Mouse (Mus musculus) stomach, embryonic 14.5 days (tissue): Measurements from ENCODE around the gene Abhd2. TPM values are rescaled to one million over a fixed set of nuclear protein-coding genes. Genes with fewer than 3 reads are reported as not detected.

Source experiments
- ATAC-seq: fragments of 200-750 bp; cut with Nextera tagmentation; 2 replicates; pipeline ENCODE4 v1.8.0; 2017; ENCODE audit warnings: low read depth, moderate TSS enrichment; ENCODE audit not compliant: insufficient number of reproducible peaks, insufficient read depth, low FRiP score
- H3K27ac ChIP-seq: fragments of 300-500 bp; sonication (generic); 2 replicates; pipeline ENCODE4 v1.5.1; 2014; ENCODE audit warnings: mild to moderate bottlenecking, low read length, moderate library complexity, mixed read lengths
- H3K27me3 ChIP-seq: fragments of 300-500 bp; sonication (generic); 2 replicates; pipeline ENCODE4 v1.6.1; 2014; ENCODE audit warnings: low read length, control low read depth, mixed read lengths; ENCODE audit not compliant: control insufficient read depth, insufficient read depth
- H3K36me3 ChIP-seq: fragments of 300-500 bp; sonication (generic); 2 replicates; pipeline ENCODE4 v1.6.1; 2014; ENCODE audit warnings: mild to moderate bottlenecking, control low read depth, low read length, moderate library complexity, mixed read lengths; ENCODE audit not compliant: control insufficient read depth, insufficient read depth
- H3K4me1 ChIP-seq: fragments of 300-500 bp; sonication (generic); 2 replicates; pipeline ENCODE4 v1.6.1; 2014; ENCODE audit warnings: low read length, control low read depth, mixed read lengths; ENCODE audit not compliant: control insufficient read depth, insufficient read depth
- H3K4me2 ChIP-seq: fragments of 300-500 bp; sonication (generic); replicated peaks from 2 replicates; pipeline ENCODE4 v1.6.1; 2014; ENCODE audit warnings: low read depth, low read length, control low read depth
- H3K4me3 ChIP-seq: fragments of 300-500 bp; sonication (generic); 2 replicates; pipeline ENCODE4 v1.5.1; 2014; ENCODE audit warnings: low read depth, low read length, control low read depth
- H3K9ac ChIP-seq: fragments of 300-500 bp; sonication (generic); replicated peaks from 2 replicates; pipeline ENCODE4 v1.6.1; 2014; ENCODE audit warnings: low read depth, mild to moderate bottlenecking, control low read depth, low read length, moderate library complexity, mixed read lengths
- H3K9me3 ChIP-seq: fragments of 300-500 bp; sonication (generic); 2 replicates; pipeline ENCODE4 v1.6.1; 2016; ENCODE audit warnings: low read depth, low read length, control low read depth; ENCODE audit not compliant: control insufficient read depth
- whole genome bisulfite sequencing: fragments of 180-500 bp; shearing (Covaris S2); extraction: QIAGEN DNeasy Blood & Tissue Kit; methylation state at CpG from one replicate; pipeline ENCODE4 v1.1.7; 2014; 5-methylcytosine and 5-hydroxymethylcytosine counted together
- polyA plus RNA-seq: library from polyadenylated mRNA; unstranded; fragments of >200 nt; fragmentation: Nextera tagmentation; extraction: Ambion mirVana; gene quantifications from 2 replicates; pipeline ENCODE4 v1.2.1, GENCODE M21; 2014

The Abhd2 gene
- polyA plus RNA-seq, 1 experiment from 2014 or later, result 15.0 TPM

DNA sequence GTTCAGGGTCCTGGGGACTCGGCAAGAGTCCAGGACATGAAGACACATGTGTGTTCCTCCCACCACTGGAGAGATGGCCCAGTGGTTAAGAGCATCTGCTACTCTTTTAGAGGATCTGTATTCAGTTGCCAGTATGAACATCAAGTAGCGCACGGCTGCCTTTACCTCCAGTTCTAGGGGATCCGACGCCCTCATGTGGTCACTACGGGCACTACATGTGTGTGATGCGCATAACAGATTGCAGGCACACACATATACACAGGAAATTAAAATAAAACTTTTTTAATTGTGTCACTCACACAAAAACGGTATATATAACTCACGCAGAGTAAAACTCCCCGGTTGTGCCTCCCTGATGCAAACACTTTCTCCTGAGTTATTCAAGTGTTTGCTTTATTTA is 17.2 kb upstream of the Abhd2 start:
- no peak for ATAC-seq
- WGBS, result 89% methylated on average over 10 of the region's 10 CpGs
- H3K9ac ChIP-seq, result no peak overlapping the region

DNA sequence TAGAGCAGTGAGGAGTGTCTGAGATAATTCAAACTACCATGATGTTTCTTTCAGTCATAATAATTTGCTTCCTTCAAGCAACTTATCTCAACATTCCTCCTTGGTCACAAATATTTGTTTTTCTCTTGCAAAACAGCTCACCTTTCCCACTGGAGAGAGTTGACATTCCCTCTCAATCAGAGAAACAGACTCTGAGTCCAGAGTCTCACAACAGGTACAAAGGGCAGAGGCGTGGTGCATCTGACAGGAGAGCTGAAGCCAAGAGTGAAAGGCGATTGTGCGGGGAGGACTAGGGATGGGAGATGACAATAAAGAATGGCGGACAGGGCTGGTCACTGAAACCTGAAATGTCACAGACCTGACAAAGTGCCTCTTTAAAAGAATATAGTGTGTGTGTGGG is 16.3 kb upstream of the Abhd2 start:
- no peak overlapping the region for H3K9ac ChIP-seq
- no peak overlapping the region for H3K27ac ChIP-seq
- no peaks in the 10 kb centered on the region for H3K9me3 ChIP-seq
- no peaks in the 10 kb centered on the region for H3K4me1 ChIP-seq
- H3K36me3 ChIP-seq, result no peaks in the 10 kb centered on the region
- WGBS, result 65% methylated on average over 4 of the region's 4 CpGs
- no peaks in the 10 kb centered on the region for H3K27me3 ChIP-seq
- no peak for ATAC-seq
- H3K4me3 ChIP-seq, result no peak overlapping the region
- H3K4me2 ChIP-seq, result no peak overlapping the region

More for the DNA sequence above, 17.2 kb upstream of the Abhd2 start:
- Histone ChIP-seq H3K4me1 (no peaks in the 10 kb centered on the region), H3K27me3 (no peaks in the 10 kb centered on the region), H3K4me3 (no peak overlapping the region), H3K27ac (no peak overlapping the region), H3K36me3 (no peaks in the 10 kb centered on the region), H3K4me2 (no peak overlapping the region), H3K9me3 (no peaks in the 10 kb centered on the region)

- no peak overlapping the region for H3K9ac ChIP-seq
- no peaks in the 10 kb centered on the region for H3K36me3 ChIP-seq
- no peaks in the 10 kb centered on the region for H3K4me1 ChIP-seq
- H3K27me3 ChIP-seq, result no peaks in the 10 kb centered on the region
- no peaks in the 10 kb centered on the region for H3K9me3 ChIP-seq
- H3K4me2 ChIP-seq, result no peak overlapping the region
- H3K4me3 ChIP-seq, result no peak overlapping the region
- 73% methylated on average over 10 of the region's 10 CpGs for WGBS
- no peak overlapping the region for H3K27ac ChIP-seq
- no peak for ATAC-seq
Observed at GRCm38 (mm10) chr7:79258981-79259542, 13.9 kb upstream of the Abhd2 start.

DNA sequence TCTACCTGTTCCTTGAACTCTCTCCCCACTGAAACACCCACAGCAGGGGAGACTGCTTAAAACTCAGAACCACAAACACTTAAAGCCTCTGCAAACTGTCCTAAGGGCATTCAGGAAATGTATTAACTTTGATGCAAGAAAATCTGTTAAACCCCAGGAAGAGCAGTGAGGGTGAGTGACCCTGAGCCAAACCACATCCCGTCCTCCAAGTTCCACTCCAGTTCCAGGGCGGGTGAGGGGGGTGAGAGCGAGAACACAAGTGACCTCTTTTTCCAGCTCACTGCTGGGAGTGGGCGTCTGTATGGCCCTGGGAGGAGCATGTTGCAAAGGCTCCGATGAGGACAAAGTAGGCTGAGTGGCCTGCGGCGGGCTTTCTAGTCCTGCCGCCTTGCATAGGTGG is 10.5 kb upstream of the Abhd2 start:
- no peak overlapping the region for H3K27ac ChIP-seq

DNA sequence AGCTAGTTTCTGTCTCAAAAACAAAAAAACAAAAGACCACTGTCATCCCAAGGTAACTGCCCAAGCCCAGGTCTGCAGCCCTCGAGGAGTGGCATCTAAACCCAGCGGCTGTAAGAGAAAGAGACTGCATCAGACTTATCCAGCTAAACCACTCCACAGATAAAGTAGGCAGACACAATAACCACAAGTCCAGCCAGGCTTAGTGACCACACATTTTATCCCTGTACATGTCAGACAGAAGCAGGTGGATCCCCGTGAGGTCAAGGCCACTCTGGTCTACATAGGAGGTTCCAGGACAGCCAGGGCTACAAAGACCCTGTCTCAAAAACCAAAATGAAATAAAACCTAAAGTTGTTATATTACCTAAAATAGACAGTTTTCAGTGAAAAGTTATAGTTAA is 9.2 kb upstream of the Abhd2 start:
- H3K36me3 ChIP-seq, result no peaks in the 10 kb centered on the region

More for the DNA sequence above, 10.5 kb upstream of the Abhd2 start:
- no peak overlapping the region for H3K4me3 ChIP-seq
- 74% methylated on average over 8 of the region's 8 CpGs for WGBS
- H3K4me2 ChIP-seq, result no peak overlapping the region
- no peaks in the 10 kb centered on the region for H3K36me3 ChIP-seq
- ATAC-seq, result no peak
- no peaks in the 10 kb centered on the region for H3K9me3 ChIP-seq
- no peak overlapping the region for H3K9ac ChIP-seq
- no peaks in the 10 kb centered on the region for H3K4me1 ChIP-seq
- H3K27me3 ChIP-seq, result no peaks in the 10 kb centered on the region

DNA sequence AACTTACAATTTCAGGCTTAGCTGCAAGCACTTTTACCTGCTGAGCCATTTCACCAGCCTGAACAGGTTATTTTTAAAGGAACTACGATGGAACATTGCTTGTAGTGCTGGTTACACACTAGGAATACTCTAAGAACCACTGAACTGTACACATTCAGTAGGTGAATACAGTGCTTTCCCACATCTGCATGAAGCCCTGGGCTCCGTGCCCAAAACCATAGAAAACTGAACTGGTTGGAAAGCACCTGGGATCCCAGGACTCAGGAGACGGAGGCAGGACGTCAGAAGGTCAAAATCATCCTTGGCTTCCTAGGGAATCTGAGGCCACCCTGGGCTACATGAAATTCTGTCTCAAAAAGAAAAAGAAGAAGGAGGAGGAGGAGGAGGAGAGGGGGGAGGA is 6.8 kb upstream of the Abhd2 start:
- H3K4me2 ChIP-seq, result no peak overlapping the region
- WGBS, result 62% methylated on average over 4 of the region's 4 CpGs
- H3K27me3 ChIP-seq, result no peaks in the 10 kb centered on the region
- H3K36me3 ChIP-seq, result no peaks in the 10 kb centered on the region
- no peak overlapping the region for H3K9ac ChIP-seq
- H3K4me3 ChIP-seq, result no peak overlapping the region
- H3K4me1 ChIP-seq, result no peaks in the 10 kb centered on the region
- no peak overlapping the region for H3K27ac ChIP-seq
- no peaks in the 10 kb centered on the region for H3K9me3 ChIP-seq
- ATAC-seq, result no peak

More for the DNA sequence above, 9.2 kb upstream of the Abhd2 start:
- ATAC-seq, result no peak
- H3K4me2 ChIP-seq, result no peak overlapping the region
- no peak overlapping the region for H3K27ac ChIP-seq
- no peaks in the 10 kb centered on the region for H3K4me1 ChIP-seq
- H3K4me3 ChIP-seq, result no peak overlapping the region
- no peak overlapping the region for H3K9ac ChIP-seq
- WGBS, result 86% methylated on average over 3 of the region's 3 CpGs
- no peaks in the 10 kb centered on the region for H3K27me3 ChIP-seq
- no peaks in the 10 kb centered on the region for H3K9me3 ChIP-seq

GRCm38 (mm10) chr7:79267690-79268388 is 5.2 kb upstream of the Abhd2 start:
- no peaks in the 10 kb centered on the region for H3K9me3 ChIP-seq
- H3K9ac ChIP-seq, result no peak overlapping the region
- H3K27me3 ChIP-seq, result no peaks in the 10 kb centered on the region
- 45% methylated on average over 7 of the region's 7 CpGs for WGBS
- no peak overlapping the region for H3K4me3 ChIP-seq
- H3K36me3 ChIP-seq, result no peaks in the 10 kb centered on the region
- no peak overlapping the region for H3K27ac ChIP-seq
- no peak overlapping the region for H3K4me2 ChIP-seq
- H3K4me1 ChIP-seq, result no peaks in the 10 kb centered on the region
- no peak for ATAC-seq

DNA sequence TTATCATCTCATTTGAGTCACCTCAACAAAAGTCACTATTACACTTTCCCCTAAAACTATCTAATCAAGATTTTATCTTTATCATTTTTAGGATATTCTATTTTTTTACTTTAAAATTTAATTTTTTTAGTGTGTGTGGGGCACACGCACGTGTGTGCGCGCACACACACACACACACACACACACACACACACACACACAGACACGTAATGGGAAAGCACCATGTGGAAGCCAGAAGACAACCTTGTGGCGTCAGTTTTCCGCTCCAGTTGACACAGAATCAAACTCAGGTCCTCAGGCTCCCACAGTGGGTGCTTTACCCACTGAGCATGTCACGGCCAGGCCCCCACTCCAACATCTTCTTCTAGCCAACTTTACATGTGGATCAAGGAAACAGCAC is 4.1 kb upstream of the Abhd2 start:
- no peaks in the 10 kb centered on the region for H3K27me3 ChIP-seq
- 93% methylated on average over 8 of the region's 8 CpGs for WGBS
- H3K4me1 ChIP-seq, result 0 out of 2 replicates have a peak, but pooled peaks cover 2% of the 10 kb centered on the region
- ATAC-seq, result no peak
- H3K4me2 ChIP-seq, result no peak overlapping the region
- no peaks in the 10 kb centered on the region for H3K36me3 ChIP-seq
- no peaks in the 10 kb centered on the region for H3K9me3 ChIP-seq
- no peak overlapping the region for H3K27ac ChIP-seq
- no peak overlapping the region for H3K9ac ChIP-seq
- no peak overlapping the region for H3K4me3 ChIP-seq

DNA sequence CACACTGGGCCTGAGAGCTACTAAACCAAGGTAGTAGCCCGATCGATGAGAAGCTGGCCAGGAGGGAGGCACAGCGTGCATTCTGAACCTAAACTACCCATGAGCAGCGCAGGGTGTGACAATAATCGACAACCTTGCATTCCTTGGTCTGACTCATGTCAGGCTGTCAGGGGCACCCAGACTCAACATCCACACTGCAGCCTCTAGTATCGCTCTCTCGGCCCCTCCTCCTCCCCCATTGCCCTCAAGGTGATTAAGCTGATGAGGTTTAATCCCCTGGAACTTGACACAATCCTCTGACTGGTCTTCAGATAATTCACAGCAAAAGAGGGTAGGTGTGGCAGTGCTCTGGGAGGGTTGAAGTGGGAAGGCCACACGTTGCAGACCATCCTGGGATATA is 3.6 kb upstream of the Abhd2 start:
- no peak overlapping the region for H3K9ac ChIP-seq
- H3K27ac ChIP-seq, result no peak overlapping the region
- no peak for ATAC-seq
- H3K4me1 ChIP-seq, result peaks cover 7% of the 10 kb centered on the region; the same call in 1 of the 2 replicates
- no peaks in the 10 kb centered on the region for H3K9me3 ChIP-seq
- H3K27me3 ChIP-seq, result no peaks in the 10 kb centered on the region
- H3K4me3 ChIP-seq, result no peak overlapping the region
- WGBS, result 37% methylated on average over 8 of the region's 8 CpGs
- no peak overlapping the region for H3K4me2 ChIP-seq
- no peaks in the 10 kb centered on the region for H3K36me3 ChIP-seq
